Mouse (Mus musculus): ENCODE measurements at regions not wholly inside any gene's neighbourhood (a gene's known extent, or its start where the extent isn't known, plus 50 kb on each side); places are given as distances from the start of the nearest gene placed in this dataset.

- TF ChIP-seq POLR2A (IDR thresholded peaks at IDR 0.05; ENCODE audit: insufficient read length, low read depth) (no peak), E2F4 (IDR thresholded peaks at IDR 0.05; ENCODE audit: insufficient read depth) (no peak), CEBPB (IDR thresholded peaks at IDR 0.05; ENCODE audit: insufficient read depth, poor library complexity, severe bottlenecking) (no peak), USF1 (IDR thresholded peaks at IDR 0.05; ENCODE audit: low read depth) (no peak), MYOG (IDR thresholded peaks at IDR 0.05; ENCODE audit: control insufficient read depth in 1 of 3, insufficient read depth in 1 of 3, insufficient read length in 2 of 3, low read depth in 2 of 3) (no peak), MAX (IDR thresholded peaks at IDR 0.05; ENCODE audit: low read depth) (no peak), POLR2AphosphoS2 (IDR thresholded peaks at IDR 0.05; ENCODE audit: insufficient read length, low read depth) (no peak), MYOD1 (IDR thresholded peaks at IDR 0.05; ENCODE audit: control insufficient read depth in 1 of 3, insufficient read length in 2 of 3, low read depth in 2 of 3) (no peak), TCF12 (IDR thresholded peaks at IDR 0.05; ENCODE audit: insufficient read depth, poor library complexity, severe bottlenecking) (no peak), SRF (IDR thresholded peaks at IDR 0.05; ENCODE audit: control insufficient read depth, insufficient read length, low read depth) (no peak), TCF3 (IDR thresholded peaks at IDR 0.05; ENCODE audit: insufficient read length, low read depth) (no peak), REST (IDR thresholded peaks at IDR 0.05; ENCODE audit: insufficient read depth, insufficient read length) (no peak)
These were observed 61.6 kb upstream of the Lmo2 start for GRCm38 (mm10) chr2:103896160-103896559.

Data from myocyte (in vitro differentiated cells).